Mouse (Mus musculus) E14TG2a.4 (cell line): ENCODE measurements at regions not wholly inside any gene's neighbourhood (a gene's known extent, or its start where the extent isn't known, plus 50 kb on each side); places are given as distances from the start of the nearest gene placed in this dataset.

ENCODE experiments used
- H3K27me3 ChIP-seq: 2 replicates; pipeline ENCODE4 v1.6.1; 2014; ENCODE audit warnings: low read length, control low read depth; ENCODE audit not compliant: insufficient read depth
- H3K36me3 ChIP-seq: 2 replicates; pipeline ENCODE4 v1.6.1; 2014; ENCODE audit warnings: low read length, control low read depth; ENCODE audit not compliant: insufficient read depth
- H3K4me1 ChIP-seq: replicated peaks from 2 replicates; pipeline ENCODE4 v1.6.1; 2014; ENCODE audit warnings: low read depth, low read length, control low read depth
- H3K4me3 ChIP-seq: replicated peaks from 2 replicates; pipeline ENCODE4 v1.5.1; 2014; ENCODE audit warnings: mild to moderate bottlenecking, low read length
- H3K9me3 ChIP-seq: 2 replicates; pipeline ENCODE4 v1.6.1; 2014; ENCODE audit warnings: low read length, control low read depth
- CTCF ChIP-seq: conservative IDR thresholded peaks from 2 replicates; pipeline ENCODE4 v1.5.1; 2014; ENCODE audit warnings: low read length
- NANOG ChIP-seq: IDR thresholded peaks from 2 replicates; pipeline ENCODE4 v1.6.1; 2014; ENCODE audit warnings: borderline replicate concordance, low read length, mixed read lengths
- POU5F1 ChIP-seq: IDR thresholded peaks from 2 replicates; pipeline ENCODE4 v1.6.1; 2014; ENCODE audit warnings: low read length, borderline replicate concordance

GRCm38 (mm10) chr12:77100482-77100881 is 137.4 kb upstream of the Fut8 start:
- Histone ChIP-seq H3K4me3 (no peak overlapping the region), H3K27me3 (no peaks in the 10 kb centered on the region), H3K4me1 (no peaks in the 10 kb centered on the region), H3K36me3 (no peaks in the 10 kb centered on the region), H3K9me3 (no peaks in the 10 kb centered on the region)
- TF ChIP-seq CTCF, result no peak
- no peak for TF ChIP-seq NANOG
- no peak for TF ChIP-seq POU5F1

- Histone ChIP-seq H3K27me3 (no peaks in the 10 kb centered on the region), H3K9me3 (no peaks in the 10 kb centered on the region), H3K4me1 (no peaks in the 10 kb centered on the region), H3K36me3 (no peaks in the 10 kb centered on the region), H3K4me3 (no peak overlapping the region)
- no peak for TF ChIP-seq CTCF
- TF ChIP-seq POU5F1, result no peak
- TF ChIP-seq NANOG, result no peak
Observed at GRCm38 (mm10) chr12:77099521-77099920, 137.5 kb upstream of the Max start.

GRCm38 (mm10) chr12:77098821-77099220 is 136.8 kb upstream of the Max start:
- H3K4me3 ChIP-seq, result no peak overlapping the region
- no peak for TF ChIP-seq NANOG
- no peak for TF ChIP-seq CTCF
- TF ChIP-seq POU5F1, result no peak
- H3K27me3 ChIP-seq, result no peaks in the 10 kb centered on the region
- no peaks in the 10 kb centered on the region for H3K9me3 ChIP-seq
- no peaks in the 10 kb centered on the region for H3K4me1 ChIP-seq
- no peaks in the 10 kb centered on the region for H3K36me3 ChIP-seq

DNA sequence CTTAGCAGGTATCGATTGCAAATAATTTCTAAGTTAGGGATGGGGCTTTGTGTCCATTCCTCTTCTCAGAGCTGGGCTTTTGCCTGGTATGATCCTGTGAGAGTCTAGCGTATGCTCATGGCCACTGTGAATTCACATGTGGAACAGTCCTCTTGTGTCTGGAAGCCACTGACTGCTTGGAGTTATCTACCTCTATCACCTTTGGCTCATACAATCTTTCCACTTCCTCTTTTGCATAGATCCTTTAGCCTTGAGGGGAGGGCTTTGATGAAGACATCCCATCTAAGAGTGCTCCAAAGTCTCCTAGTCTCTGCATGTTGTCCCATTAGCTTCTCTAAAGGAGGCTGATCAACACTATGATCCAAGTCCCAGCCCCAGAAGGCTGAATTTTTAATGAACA is 135.8 kb upstream of the Max start:
- TF ChIP-seq NANOG, result no peak
- no peak for TF ChIP-seq POU5F1
- no peak for TF ChIP-seq CTCF

DNA sequence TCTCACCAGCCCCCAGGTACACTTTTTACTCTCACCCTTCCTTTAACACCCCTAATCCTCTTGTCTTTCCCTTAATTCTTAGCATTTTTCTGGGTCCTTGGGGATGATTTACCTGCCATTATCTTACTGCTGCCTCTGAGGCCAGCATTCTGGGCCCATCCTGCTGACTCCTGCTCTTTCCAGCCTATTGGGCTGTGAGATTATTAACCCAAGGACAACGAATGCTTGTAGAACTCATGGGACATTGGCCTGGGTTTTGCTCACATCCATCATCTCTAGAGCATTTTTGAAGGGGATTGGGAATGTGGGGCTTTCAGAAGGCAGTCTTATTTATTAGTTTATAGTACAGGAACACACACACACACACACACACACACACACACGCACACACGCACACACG is 134.5 kb upstream of the Max start:
- H3K4me1 ChIP-seq, result no peaks in the 10 kb centered on the region
- no peaks in the 10 kb centered on the region for H3K36me3 ChIP-seq
- H3K9me3 ChIP-seq, result no peaks in the 10 kb centered on the region
- H3K4me3 ChIP-seq, result no peak overlapping the region
- no peaks in the 10 kb centered on the region for H3K27me3 ChIP-seq
- TF ChIP-seq POU5F1 (no peak), NANOG (no peak), CTCF (no peak)

More for the DNA sequence above, 135.8 kb upstream of the Max start:
- no peaks in the 10 kb centered on the region for H3K9me3 ChIP-seq
- no peak overlapping the region for H3K4me3 ChIP-seq
- no peaks in the 10 kb centered on the region for H3K27me3 ChIP-seq
- no peaks in the 10 kb centered on the region for H3K36me3 ChIP-seq
- H3K4me1 ChIP-seq, result no peaks in the 10 kb centered on the region

- Histone ChIP-seq H3K9me3 (no peaks in the 10 kb centered on the region), H3K27me3 (no peaks in the 10 kb centered on the region), H3K4me1 (no peaks in the 10 kb centered on the region), H3K36me3 (no peaks in the 10 kb centered on the region), H3K4me3 (no peak overlapping the region)
- TF ChIP-seq POU5F1, result no peak
- TF ChIP-seq CTCF, result no peak
- TF ChIP-seq NANOG, result no peak
Observed at GRCm38 (mm10) chr12:77094999-77095915, 133.3 kb upstream of the Max start.

DNA sequence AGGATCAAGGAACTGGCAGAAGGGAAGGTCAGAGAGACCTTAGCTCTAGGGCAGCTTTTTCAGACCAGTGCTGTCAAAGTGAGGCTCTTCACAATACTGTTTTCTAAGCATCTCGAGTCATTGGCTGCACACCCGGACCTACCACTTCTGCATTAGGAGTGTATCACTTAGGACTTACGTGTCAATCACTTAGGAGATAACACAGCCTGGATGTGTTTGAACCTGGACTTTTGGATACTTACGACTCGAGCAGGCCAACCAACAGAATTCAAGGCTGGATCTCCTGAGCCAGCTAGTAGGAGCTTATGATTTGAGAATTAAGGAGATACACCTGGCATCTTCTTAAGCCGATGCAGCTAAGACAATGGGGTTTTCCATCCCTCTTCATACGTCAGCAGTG is 132.2 kb upstream of the Max start:
- TF ChIP-seq POU5F1 (no peak), NANOG (no peak), CTCF (no peak)
- H3K4me3 ChIP-seq, result no peak overlapping the region

DNA sequence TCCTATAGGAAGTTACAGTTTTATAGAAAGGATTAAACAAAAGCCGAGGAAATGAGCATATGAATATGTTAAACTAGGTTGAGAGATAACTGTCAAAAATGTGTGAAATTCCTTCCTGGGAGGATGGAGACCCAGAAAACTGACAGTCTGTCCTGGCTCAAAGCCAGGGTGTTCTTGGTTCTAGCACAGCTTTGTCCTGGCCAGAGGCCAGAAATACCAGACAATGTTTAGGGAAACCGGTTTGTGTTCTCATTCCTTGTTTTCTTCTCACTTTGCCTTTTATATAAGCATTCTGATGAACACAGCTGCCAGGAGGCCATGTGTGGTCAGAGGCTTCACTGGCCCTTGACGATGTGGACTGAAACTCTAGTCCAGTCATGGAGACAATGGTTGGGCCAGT is 130.7 kb upstream of the Max start:
- Histone ChIP-seq H3K4me1 (no peaks in the 10 kb centered on the region), H3K27me3 (no peaks in the 10 kb centered on the region), H3K4me3 (no peak overlapping the region), H3K36me3 (no peaks in the 10 kb centered on the region), H3K9me3 (no peaks in the 10 kb centered on the region)
- TF ChIP-seq POU5F1, result no peak

More for the DNA sequence above, 132.2 kb upstream of the Max start:
- Histone ChIP-seq H3K36me3 (no peaks in the 10 kb centered on the region), H3K9me3 (no peaks in the 10 kb centered on the region), H3K27me3 (no peaks in the 10 kb centered on the region), H3K4me1 (no peaks in the 10 kb centered on the region)

DNA sequence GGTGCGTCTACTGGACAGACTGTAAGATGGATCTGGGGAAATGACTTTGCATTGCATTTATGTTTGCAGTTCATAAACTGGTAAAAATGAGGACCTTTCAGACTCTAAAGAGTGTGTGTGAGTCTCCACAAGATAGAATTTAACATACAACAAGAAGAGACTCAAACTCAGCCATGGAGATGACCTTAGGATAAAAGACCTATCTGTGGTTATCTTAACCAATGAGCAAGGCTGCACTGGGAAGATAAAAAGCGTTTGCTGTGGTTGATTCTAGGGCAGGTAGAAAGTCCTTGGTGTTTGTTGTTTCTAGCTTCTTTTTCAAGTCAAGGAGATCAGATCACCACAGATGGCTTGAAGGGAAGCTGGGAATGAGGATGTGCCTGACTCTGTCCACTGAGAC is 130.1 kb upstream of the Max start:
- Histone ChIP-seq H3K4me3 (no peak overlapping the region), H3K9me3 (no peaks in the 10 kb centered on the region), H3K36me3 (no peaks in the 10 kb centered on the region), H3K27me3 (no peaks in the 10 kb centered on the region), H3K4me1 (no peaks in the 10 kb centered on the region)
- TF ChIP-seq NANOG (no peak), CTCF (no peak), POU5F1 (no peak)
